Mouse (Mus musculus) cerebellum, adult 18-20 months (tissue): ENCODE results near the gene Col15a1.

ENCODE experiments used
- DNase-seq, 2 experiments: peaks; one replicate each; pipeline ENCODE4 v3.0.0; 2021

Col15a1 gene

DNA sequence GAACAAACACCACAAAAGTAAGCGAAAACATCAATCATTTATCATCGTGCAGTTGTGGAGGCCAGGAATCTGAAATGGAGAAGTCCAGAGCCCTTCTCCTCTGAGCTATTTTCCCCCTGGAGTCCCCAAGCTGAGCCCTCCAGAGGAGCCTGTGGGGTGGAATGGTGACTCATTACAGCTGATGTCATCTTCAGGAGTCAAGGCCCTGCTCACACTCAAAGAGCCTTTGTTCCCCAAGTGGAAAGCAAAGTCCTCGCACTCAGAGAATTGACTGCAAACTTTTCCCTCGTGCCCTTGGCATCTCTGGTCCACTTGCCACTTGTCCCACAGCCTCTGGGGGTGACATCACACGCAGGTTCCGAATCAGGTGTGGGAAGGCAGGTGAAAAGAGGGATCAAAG lies 23.4 kb downstream of the Col15a1 start:
- no peak for DNase-seq

DNA sequence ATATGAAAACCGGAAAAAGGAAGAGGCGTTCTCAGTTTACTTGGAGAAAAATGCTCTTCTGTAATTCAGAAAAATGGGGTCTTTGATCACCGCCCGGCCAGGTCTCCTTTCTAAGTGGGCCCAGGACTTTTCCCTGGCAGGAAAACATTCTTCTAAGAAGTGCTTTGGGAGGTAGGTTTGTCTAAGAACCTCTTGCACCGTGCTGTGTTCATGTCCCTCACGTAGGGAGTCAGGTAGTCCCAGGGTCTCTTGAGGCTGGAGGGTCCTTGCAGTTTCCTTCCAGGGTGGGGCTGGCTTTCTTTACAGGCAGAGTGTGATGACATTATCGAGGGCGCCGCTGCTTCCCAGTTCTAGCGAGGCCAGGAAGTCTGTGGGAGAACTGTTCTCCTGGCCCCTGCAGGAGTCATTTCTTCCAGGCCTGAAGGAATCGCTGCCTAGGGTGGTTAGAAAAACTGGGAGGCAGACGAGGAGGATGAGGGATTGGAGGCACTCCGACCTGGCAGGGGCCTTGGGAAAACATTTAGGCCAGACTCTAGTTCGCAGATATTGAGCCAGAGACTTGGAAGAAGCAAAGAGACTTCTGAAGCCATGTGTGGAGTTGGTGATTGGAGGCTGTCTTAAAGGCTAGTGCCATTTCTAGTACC lies 25.4 kb downstream of the Col15a1 start:
- DNase-seq: no peak

DNA sequence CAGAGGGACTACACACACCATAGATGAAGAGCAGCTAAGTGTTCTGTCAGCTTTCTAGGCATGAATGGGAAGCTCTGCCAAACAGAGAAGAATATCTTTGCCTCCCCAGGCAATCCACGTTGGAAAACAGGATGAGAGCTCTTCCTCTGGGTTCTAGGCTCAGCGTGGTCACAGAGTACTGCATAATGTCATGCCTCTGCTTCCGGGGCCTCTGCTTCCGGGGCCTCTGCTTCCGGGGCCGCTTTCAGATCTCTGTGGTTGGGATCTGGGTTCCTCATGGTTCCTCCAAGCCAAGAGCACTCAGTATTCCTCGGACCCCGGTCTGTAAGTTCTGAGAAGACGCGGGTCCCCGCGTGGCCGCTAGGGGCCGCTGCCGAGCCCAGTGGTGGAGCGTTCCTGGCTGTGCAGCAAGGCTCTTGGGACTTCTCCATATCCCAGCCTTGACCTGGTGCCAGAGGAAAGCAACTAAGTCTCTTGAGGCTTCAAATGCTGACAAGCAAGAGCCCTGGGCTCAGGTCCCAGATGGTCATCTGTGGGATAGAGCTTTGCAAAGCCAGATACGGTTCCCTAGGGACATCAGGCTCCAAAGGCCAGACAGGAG lies 26.8 kb downstream of the Col15a1 start:
- DNase-seq: peak; percentile 53 to 69

DNA sequence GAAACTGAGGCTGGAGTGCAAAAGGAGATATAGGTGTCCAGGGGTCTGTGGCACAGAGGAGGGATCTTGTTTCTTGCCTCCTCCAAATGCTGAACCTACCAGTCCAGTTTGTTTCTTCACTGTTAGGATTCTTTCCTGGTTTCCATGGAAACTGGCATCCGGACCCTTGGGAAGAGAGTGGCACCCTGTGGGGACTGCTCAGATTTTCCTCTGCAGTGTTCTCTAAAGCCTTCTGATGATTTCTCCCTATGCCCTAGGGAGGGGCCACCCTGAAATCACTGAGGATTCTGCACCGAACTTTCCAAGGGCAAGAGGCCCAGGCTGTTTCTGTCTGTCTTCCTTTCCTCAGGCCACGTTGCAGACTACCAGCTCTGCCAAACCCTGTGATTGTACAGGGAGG lies 27.4 kb downstream of the Col15a1 start:
- DNase-seq: no peak

DNA sequence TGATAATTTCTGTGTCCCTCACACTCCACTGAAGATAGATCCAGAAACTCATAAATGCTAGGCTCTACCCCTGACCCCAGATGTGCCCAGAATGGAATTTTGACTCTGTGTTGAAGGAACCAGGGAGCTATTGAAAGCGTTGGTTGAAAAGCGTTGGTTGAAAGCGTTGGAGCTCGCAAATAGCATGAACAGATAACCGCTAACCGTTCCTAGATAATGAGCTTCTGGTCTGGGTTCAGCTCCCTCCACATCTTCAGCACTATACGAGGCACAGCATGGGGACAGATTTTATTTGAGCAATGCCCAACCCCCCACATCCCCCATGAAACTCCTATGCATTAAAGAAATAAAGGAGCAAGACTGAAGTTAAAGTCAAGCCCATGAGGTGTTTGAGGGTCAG lies 28.1 kb downstream of the Col15a1 start:
- DNase-seq: no peak

DNA sequence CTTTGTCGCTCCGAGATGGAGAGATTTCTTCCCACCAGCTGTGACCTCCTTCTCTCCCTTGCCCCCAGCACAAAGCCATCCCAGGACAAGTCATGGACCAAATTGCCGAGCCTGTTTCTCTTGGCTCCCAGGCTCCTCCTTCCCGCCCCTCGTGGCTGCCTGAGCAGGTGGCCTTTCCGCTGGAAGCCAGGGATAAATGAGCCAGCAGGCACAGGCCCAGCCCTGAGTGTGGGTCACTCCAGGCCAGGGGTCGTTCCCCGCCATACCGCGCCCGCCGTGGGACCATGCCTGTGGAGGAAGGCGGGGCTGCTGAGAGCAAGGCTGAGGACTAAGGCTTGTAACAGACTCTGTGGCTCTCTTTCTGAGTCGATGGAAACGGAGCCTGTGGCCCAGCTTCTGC lies 29.3 kb downstream of the Col15a1 start:
- DNase-seq: no peak

DNA sequence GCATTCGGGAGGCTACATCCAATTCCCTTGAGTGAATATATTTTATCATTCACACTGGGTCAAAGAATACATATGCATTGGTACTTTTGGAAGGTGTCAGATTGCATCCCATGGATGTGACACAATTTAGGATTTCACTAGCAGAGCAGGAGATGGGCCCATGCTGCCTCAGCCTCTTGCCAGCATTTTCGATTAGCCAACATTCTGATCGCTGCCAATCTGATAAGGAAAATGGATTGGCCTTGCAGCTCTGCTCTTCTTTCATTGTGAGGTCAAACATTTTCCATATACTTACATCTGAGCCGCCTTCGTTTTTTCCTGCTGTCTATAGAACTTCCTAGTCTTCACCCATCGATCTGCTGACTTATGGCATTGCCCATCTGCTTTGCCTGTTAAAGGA lies 31.2 kb downstream of the Col15a1 start:
- no peak for DNase-seq

DNA sequence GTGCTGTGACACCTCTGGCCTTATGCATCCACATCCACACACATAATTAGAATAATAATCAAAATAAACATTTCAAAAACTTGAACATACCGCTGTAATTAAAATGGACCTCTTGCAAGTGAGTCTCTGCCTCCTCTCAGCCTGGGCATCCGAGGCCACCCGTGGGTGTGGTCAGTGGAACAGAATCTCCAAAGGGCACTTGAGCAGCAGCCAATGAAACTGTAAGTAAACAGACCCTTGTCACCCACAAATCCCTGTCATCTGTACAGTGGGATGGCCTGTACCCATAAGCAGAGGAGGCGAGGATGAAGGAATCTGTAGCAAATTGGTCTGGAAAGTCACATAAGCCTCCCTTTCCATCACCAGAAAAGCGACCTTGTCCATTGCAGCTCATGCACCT lies 32.9 kb downstream of the Col15a1 start:
- no peak for DNase-seq

DNA sequence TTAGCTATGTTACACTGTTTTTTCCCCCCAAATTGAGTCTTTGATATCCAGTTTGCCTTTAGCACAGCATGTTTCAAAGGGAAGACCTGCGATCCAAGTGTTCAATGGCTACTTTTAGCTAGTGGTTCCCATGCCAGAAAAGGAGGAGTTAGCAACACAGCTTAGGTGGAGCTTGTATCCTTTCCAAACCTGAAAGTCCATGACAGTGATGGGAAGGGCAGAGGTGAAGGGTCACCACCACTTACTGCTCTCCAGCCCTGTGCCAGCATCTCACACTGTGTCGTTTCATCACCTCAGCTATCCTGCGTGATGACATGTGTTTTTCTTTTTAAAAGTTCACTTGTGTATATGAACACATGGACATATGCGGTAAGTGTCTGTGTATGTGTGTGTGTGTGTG lies 34.2 kb downstream of the Col15a1 start:
- no peak for DNase-seq

DNA sequence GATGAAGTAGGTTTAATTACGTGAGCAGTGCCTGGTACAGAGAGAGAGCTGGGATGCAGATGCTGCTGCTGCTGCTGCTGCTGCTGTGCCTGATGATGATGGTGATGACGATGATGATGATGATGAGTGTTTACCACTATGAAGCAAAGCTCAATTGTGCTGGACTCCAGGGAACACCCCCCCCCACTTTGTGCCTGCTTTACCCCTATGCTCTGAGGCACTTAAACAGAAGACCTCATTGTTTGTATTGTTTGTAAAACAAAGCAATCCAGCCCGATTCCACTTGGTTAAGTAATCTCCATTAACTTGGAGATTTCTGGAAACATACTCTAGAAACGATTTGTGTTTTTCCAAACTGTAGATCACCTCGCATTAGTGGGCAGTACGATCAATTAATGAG lies 36.7 kb downstream of the Col15a1 start:
- no peak for DNase-seq

DNA sequence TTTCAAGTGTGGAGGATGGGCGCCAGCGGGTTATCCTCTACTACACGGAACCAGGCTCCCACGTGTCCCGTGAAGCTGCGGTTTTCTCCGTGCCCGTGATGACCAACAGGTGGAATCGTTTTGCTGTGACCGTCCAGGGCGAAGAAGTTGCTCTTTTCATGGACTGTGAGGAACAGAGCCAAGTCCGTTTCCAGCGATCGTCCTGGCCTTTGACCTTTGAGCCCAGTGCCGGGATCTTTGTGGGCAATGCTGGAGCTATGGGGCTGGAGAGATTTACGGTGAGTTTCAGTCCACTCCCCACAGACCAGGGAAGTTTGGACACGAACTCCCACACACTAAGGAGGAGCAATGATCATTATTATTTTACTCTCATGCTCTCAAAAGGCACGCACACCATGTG lies 37.7 kb downstream of the Col15a1 start:
- no peak for DNase-seq

DNA sequence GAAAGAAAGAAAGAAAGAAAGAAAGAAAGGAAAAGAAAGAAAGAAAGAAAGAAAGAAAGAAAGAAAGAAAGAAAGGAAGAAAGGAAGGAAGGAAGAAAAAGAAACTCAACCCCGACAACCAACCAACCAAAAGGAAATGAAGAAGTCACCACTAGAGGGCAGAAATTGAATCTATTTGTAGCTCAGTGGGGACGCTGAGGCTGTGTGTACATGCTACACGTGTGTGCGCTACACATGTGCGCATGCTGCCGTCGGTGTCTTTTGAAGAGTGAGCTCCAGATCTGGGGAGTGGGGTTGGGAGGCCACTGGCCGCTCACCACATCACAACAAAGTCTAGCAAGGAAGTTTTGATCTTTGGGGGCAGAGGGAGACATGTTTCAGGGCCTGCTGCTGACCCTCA lies 38.9 kb downstream of the Col15a1 start:
- no peak for DNase-seq

DNA sequence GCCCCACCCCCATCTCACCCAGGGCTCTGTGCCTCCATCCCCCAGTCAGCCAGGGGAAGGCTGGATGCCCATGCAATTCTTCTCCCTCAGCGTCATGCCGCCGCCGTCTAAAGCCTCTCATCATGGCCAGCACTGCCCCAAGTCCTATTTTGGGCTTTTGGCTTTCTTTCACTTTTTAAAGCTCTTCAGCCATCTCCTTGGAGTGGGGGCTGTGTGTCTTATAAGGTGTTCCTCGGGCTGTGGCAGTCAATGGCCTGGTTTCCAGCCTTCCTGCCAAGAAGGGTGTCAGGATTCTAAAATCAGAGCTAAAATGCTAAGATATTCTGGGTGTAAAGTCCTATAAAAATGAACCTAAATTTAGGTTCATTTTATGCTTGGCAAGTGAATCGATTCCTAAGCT lies 39.6 kb downstream of the Col15a1 start:
- no peak for DNase-seq

DNA sequence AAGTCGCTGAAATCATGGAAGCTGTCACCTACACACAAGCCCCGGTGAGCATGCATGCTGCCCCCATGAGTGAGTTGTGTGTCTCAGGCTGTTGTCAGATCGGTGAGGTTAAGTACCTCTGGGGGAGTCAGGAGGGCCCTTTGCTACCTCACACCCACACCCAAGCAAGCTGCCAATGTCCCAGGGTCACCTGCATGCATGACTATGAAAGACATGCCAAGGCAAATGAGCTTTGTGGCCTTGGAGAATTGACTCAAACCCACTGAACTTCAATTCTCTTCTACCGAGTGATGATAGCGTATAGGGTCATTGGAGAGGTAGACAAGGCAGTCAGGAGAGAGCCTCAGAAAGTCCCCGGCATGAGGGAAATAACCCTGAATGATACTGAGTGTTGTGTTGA lies 41.2 kb downstream of the Col15a1 start:
- DNase-seq: no peak

DNA sequence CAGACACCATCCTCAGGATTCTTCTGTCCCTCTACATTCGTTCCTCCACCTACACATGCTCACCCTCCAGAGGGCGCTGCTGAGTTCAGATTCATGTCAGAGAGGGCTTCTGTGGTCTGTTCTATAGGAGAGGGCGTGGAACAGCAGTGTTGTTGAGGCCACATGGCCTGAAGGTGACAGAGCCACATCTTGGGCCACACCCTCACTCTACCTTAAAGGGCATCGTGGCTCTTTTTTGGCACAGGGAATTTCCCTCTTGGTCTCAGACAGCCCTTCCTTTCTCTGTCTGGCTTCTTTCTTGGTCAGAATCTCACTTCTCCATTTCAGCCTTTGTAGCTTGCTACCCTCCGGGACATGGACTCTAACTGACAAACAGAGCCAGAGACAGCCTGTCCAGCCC lies 43.1 kb downstream of the Col15a1 start:
- DNase-seq: peak; percentile 71 to 78

DNA sequence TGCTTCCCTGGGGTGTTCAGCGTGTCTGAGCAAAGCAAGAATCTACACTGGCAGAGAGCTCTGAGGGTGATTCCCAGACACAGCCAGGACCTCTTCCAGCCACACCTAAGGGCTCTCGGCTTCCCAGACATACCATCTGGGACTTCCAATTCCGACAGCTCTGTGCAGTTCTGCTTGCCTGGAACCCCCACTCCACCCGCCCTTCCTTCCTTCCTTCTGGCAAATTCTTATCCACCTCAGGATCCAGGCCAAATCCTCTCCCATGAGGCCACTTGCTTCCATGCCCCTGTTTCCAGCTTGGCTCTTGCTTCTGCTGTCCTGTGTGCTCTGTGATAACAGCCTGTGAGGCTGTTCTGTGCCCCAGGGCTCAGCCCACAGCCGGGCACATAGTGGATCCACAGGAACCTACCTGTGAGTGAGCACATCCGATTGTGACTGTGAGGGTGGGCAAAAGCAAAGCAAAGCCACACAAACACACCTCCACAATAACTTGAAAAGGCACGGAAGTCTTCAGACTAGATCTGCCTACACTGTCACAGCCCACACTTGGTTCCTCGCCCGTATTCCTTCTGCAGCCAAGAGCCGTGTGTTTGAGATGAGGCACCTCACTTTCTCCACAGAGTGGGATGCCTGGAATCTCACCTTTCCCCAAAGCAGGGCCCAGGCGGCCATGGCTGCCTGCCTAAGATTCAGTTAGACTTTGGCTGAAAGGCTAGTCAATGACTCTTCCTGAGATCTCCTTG lies 43.9 kb downstream of the Col15a1 start:
- DNase-seq: peak; percentile 23 to 30

DNA sequence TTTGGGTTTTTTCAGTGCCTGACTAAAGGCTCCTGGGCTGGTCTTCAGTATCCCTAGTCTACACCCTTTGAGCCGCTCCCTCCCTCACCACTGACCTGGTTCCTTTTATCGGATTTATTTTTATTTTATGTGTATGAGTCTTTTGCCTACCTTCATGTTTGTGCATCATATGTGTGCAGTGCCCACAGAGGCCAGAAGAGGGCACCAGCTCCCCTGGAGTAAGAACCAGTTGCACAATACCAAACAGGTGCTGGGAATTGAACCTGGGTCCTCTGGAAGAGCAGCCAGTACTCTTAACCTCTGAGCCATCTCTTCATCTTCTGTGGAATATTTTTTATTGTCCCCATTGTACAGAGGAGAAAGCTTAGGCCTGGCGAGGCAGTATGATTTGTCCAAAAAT lies 44.7 kb downstream of the Col15a1 start:
- no peak for DNase-seq

DNA sequence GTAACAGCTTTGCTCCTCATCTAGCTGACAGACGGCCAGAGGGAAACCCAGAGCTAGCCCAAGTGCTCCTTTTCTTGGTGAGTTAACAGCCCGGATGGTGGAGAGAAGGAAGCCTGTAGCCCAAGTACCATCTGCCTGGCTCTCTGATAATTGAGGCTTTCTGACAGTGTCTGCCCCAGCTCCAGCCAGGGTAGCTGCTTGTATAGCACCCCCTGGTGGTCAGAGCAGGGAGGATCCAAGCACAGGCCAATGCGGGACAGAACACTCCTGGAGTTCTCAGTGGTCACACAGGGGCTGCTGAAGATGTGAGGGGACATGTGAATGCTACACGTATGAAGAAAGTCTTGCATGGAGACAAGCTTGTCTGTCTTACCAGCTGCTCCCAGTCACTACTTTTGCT lies 47.7 kb downstream of the Col15a1 start:
- peak; percentile 44 to 63 for DNase-seq

DNA sequence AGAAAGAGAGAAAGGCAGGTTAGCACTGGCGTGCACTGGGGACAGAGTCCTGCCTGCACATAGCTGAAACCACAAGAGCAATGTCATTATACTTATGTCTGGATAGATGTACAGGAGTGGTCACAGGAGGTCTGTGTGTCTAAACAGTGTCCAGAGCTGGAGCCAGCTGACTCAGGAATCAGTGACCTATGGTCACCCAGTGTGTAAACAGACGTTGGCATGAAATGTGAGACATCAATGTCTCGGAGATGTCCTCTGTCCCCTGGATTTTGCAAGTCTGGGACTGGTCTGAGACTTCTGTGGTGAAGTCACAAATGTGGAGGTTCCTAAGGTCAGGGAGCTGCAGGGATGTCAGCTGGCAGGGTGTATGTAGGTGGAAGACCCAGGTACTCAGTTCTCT lies 50.2 kb downstream of the Col15a1 start:
- DNase-seq: no peak

DNA sequence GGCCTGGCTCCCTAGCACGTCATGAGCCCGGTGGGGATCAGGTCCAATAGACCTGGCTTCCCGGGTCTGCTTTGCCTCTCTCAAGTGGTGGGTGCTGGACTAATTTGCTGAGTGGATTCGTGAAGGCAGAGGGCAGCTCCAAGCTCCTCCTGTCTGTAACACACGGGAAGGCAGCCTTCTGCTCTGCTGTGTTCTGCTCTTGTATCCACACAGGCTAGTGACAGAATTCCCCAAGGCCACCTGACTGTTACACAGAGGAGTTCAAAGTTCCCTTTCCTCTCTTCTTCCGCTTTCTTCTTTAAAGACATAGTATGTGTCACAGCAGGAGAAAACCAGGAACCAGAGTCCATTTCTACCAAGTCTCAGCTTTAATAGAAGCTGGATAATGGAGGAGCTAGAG lies 53.1 kb downstream of the Col15a1 start:
- DNase-seq: no peak

DNA sequence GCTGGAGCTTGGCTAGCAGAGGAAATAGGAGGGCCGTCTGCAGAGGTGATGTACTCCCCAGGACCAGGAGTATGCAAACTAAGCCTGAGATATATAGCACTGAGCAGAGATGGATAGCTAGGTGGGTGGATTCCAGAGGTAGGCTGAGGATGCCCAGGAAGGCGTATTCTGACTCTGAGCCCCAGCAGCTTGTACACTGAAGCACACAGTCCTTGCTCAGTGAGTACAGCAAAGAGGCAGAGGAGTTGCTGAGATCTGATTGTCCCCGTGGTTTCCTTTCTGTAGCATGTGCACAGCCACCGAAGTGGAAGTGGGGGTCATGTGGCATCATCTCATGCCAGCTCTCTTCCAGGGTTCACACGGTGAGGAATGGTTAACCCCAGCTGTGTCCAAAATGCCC lies 54.0 kb downstream of the Col15a1 start:
- no peak for DNase-seq

DNA sequence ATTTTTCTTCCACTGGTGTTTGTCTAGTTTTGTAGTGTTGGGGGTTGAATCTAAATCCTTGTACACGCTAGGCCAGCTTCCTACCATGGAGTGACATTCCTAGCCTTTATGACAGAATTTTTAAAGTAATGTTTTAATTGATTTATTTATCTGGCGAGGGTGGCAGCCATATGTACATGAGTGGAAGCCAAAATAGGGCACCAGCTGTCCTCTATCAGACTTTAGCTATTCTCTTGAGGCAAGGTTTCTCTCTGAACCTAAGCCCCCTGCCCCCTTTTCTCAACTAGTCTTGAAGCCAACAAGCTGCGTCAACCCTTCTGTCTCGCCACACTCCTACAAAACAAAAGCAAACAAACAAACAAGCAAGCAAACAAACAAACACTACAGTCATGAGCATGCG lies 57.6 kb downstream of the Col15a1 start:
- no peak for DNase-seq

DNA sequence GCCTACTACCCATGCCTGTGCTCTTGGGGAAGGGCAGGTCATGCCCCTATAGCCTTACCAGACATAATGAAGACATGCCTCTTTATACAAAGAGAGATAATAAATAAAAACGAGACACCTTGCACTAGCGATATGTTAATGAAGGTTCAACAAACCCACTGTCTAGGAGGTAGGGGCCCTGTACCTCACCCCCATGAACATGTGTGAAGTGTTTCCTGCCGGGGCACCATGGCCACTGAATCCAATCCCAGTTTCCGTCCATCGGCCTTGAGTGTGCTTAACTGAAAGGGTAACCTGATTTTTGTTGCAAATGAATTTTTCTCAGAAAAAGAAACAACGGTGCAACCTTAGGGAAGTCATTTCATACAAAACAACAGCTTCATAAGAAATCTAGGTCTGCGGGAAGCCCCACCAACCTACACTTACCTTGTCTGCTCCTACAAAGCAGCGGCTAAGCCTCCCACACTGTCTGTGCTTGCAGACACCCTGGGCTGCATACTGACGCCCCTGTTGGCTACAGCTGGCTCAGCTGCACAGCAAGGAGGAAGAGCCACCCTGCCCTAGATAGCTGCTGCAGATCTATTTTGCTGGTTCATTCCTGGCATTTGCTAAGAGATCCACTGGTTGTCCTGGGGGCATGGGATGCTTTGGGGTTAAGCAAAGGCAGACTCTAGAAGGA lies 64.6 kb downstream of the Col15a1 start:
- DNase-seq: no peak

DNA sequence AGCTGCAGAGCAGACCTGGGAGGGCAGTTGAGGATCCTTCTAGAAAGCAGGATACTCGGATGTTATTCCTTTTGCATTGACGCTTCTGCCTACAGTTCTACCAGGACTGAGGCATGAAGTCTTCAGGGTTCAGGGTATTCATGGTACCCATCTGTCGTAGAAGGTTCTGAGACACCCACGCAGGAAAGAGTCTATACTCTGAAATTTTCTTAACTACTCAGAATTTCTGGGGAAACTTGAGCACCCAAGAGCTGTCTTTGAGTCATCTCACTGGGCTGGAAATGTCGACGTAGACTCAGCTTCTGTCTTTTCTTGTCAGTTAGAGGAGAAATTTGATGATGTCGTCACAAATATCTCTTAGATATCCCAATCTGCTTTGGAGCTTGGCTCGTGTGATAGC lies 65.8 kb downstream of the Col15a1 start:
- no peak for DNase-seq
